Mouse (Mus musculus) megakaryocyte-erythroid progenitor cell, adult 5-6 weeks (primary cell): ENCODE results near the gene Phactr4. TPM values are rescaled to one million over a fixed set of nuclear protein-coding genes. Genes with fewer than 3 reads are reported as not detected.

Experiments used
- ATAC-seq: replicated peaks from 2 replicates; pipeline ENCODE4 v1.8.0; 2016; ENCODE audit warnings: mild to moderate bottlenecking, inconsistent platforms; ENCODE audit not compliant: severe bottlenecking, poor library complexity, low FRiP score, low TSS enrichment
- total RNA-seq, 2 experiments: library from RNA; stranded (forward) in 1 of 2; stranded (reverse) in 1 of 2; fragments of 200-1000, 215-1000 nt in 1 of 2; fragments of >200 nt in 1 of 2; fragmentation: Nextera tagmentation in 1 of 2; gene quantifications; 2 replicates each; pipeline ENCODE4 v1.2.3; 2014 to 2017

The Phactr4 gene
- total RNA-seq (2014; fragmentation: Nextera tagmentation), result 67.0 and 72.8 TPM in 2 replicates
- 19.5 and 26.5 TPM in 2 replicates for total RNA-seq (2017)

GRCm38 (mm10) chr4:132421923-132422782 is at the start of gene Phactr4:
Gene Phactr4, minus strand, starts transcription at chr4:132422489.
- ATAC-seq, result peak; percentile 69

- ATAC-seq, result no peak
These were observed 47.6 kb upstream of the Phactr4 start for GRCm38 (mm10) chr4:132469873-132470272.

DNA sequence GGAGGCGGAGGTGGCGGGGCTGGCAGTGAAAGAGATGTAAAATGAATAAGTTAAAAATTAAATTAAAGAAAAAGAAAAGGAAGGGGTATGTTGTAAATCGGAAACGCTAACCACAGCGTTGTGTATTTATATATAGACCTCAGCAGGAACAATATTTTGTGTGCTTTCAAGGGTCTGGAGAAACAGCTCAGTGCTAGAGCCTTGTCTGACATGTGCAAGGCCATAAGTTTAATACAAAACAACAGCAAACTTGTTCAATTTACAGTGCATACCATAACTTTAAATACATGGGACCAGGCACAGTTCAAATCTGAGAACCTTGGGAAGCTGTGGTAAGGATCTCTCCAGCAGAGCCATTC is 41.9 kb upstream of the Phactr4 start:
- no peak for ATAC-seq

DNA sequence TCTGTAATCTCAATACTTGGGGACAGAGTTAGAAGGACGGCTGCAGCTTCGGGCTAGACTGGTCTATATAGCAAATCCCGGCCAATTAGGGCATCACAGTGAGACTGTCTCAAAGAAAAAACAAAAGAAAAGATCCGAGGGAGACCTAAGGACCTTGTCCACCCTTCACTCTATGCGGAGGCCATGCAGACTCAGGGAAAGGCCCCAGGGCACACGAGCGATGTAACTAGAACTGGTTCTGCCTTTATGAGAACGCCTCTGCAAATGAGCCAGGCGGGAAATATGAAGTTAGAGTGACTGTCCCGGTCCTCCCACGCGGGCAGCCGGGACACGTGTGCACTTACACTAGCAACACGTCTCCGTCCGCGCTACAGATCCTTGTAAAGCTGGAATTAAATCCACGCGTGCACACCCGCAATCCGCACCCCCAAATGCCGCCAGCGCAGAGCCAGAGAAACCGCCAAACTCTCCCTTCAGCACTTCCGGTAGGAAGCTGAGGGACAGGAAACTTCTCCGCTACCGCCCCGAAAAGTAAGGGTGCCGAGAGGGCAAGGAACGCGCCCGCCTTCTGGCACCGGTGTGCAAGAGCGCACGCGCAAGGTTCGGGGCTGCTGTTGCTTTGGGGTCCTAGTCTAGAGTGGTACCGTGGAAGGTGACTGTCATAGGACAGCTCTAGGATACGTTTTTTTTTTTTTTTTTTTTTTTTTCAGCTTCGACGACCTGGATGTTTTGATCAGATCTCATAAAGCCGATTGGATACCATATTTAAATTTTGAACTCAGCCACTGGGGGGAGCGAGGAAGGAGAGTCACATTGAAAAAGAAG is 41.4 kb upstream of the Phactr4 start, which contains the start of gene Med18:
Gene Med18, minus strand, starts transcription at position 492 of the 825 bp plus-strand sequence.
- ATAC-seq, result peak; percentile 89

- no peak for ATAC-seq
These were observed 40.5 kb upstream of the Phactr4 start for GRCm38 (mm10) chr4:132462836-132463235.

DNA sequence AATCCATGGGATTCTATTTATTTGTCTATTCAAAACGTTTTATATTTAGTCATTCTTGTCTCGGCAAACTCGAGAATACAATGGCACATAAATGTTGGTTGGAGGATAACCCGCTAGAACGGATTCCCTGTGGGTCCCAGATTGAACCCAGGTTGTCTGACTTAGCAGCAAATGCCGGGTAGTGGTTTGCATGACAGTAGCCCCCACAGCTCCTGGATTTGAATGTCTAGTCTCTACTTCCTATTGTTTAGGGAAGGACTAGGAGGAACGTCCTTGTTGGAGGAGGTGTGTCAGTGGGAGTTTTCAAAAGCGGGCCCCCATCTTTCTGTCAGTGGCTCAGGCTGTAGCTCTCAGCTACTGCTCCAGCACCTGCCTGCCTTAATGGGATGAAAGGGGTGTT is 37.9 kb upstream of the Phactr4 start:
- no peak for ATAC-seq

- ATAC-seq, result no peak
These were observed 33.3 kb upstream of the Phactr4 start for GRCm38 (mm10) chr4:132455561-132455960.

GRCm38 (mm10) chr4:132455146-132455545 is 32.9 kb upstream of the Phactr4 start:
- no peak for ATAC-seq

- ATAC-seq, result no peak
These were observed 31.9 kb upstream of the Phactr4 start for GRCm38 (mm10) chr4:132454216-132454615.

GRCm38 (mm10) chr4:132449778-132450177 is 27.5 kb upstream of the Phactr4 start:
- no peak for ATAC-seq

DNA sequence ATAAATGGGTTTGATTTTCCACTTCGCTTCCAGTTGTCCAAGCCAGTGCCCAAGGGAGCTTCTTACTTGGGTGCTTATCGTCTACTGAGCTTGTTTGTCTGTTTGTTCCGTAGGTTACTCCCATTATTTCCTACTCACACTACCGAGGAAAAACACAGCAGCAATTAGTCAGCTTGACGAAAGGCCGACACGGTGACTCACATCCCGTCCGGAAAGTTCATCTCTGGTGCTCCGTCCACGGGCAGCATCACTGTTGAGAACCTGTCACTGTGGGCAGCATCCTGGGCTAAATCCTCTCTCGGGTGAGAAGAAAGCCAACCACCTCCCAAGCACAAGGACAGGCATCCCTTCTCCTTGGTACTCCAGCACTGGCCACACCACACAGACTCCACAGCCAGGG is 23.8 kb upstream of the Phactr4 start:
- no peak for ATAC-seq

DNA sequence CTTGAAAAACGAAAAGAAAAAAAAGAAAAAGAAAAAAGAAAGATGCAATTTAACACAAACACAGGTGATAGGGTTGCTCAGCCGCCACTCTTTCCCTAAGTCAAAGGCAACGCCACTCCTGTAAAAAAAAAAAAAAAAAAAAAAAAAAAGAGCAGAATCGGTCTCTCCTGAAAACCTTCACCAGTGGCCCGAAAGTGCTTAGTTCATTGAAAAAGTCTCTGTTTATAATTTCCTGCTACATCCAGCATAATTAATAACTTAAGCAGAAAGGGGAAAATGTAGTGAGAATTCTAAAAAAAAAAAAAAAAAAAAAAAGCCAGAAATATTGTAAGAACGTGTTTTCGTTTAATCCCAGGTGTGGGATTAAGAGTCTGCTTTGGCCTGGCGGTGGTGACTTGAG is 22.2 kb upstream of the Phactr4 start:
- no peak for ATAC-seq

GRCm38 (mm10) chr4:132437857-132438256 is 15.6 kb upstream of the Phactr4 start:
- no peak for ATAC-seq

DNA sequence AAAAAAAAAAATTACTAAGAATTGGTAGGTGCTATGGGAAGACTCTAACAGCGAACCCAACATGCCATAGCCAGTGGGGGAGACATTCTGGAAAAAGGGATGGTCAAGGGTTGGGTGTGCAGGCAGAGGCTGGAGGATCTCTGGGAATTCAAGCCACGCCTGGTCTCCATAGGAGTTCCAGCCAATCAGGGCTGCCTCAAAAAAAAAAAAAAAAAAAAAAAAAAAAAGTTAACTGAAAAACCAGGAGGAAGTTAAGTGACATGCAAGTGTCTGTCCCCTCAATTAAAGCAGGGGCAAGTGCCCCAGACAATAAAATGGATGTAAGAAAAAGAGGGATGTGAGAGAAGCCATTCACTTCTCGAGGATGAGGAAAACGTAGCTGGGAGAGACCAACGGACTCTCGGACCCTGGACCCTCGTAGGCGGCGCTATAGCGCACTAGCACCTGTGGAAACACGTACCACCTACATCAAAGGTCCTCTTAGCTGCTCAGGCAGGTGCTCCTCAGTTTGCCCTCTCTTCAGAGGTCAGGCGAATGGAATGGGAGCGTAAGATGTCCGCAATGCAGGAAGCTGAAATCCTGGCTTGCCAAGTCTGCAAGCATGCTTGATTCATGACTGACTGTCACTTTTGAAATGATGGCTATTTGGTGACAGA is 10.6 kb upstream of the Phactr4 start:
- no peak for ATAC-seq

GRCm38 (mm10) chr4:132428022-132428542 is 5.8 kb upstream of the Phactr4 start:
- peak; percentile 99 for ATAC-seq

DNA sequence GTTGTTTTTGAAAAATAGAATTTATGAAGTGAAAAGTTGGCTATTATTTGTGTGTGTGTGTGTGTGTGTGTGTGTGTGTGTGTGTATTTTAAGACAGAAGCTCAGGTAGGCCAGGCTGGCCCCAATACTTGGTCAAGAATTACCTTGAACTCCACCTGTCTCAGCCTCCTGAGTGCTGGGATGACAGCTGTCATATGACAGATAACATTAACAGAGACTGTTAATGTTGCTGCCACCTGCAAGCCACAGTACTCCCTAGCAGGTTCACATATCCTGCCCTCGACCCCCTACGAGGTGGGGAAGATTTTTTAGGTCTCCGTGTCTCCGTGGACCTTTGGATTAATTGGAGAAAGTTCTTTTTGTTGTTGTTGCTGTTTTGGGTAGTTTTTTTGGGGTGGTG is 5.2 kb upstream of the Phactr4 start:
- ATAC-seq, result 0 out of 2 replicates have a peak, but pooled peaks have one; percentile 25

GRCm38 (mm10) chr4:132426021-132426420 is 3.7 kb upstream of the Phactr4 start:
- no peak for ATAC-seq

DNA sequence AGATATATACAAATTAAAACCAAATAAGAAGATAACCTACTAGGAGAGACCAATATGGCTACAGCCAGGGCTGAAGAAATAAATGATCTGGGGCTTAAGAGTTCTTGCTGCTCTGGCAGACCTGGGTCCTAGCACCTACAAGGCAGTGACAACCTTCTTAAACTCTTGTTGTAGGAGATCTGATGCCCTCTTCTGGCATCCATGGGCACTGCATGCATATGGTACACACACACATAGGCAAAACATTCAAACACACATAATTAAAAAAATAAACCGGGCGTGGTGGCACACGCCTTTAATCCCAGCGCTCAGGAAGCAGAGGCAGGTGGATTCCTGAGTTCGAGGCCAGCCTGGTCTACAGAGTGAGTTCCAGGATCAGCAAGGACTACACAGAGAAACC is 2.5 kb upstream of the Phactr4 start:
- no peak for ATAC-seq

DNA sequence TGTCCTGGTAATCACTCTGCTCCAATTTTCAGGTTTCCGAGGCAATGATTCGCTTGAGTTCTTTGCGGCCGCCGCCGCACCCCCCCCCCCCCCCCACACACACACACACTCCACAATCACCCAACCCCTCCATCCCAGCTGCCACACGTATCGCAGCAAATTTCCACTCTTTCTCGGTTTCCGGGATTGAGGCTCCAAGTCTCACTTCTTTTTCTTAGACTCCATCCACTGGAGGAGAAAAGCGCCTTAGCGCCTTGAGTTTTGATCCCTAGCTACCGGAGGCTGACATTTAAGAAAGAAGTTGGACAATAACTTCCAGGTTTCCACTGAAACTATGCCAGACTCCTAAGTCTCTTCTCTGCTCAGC is 750 bp downstream of the Phactr4 start:
- ATAC-seq, result no peak

- no peak for ATAC-seq
These were observed 1.8 kb downstream of the Phactr4 start for GRCm38 (mm10) chr4:132420471-132420870.
